Mouse (Mus musculus) adrenal gland, adult 2 months (tissue): ENCODE results near the gene Zbtb4. TPM values are rescaled to one million over a fixed set of nuclear protein-coding genes. Genes with fewer than 3 reads are reported as not detected.
"Not testable (repeated sequence)": the region's sequence is repeated elsewhere in the genome, so short reads cannot be mapped to it uniquely, and the experiment has no call there.

Source experiments
- DNase-seq: peaks from one replicate; pipeline ENCODE4 v3.0.0; 2021
- long read RNA-seq: library from polyadenylated mRNA; stranded (forward); transcript quantifications from one replicate; pipeline ENCODE4 v2.0.0, GENCODE M21; 2021
- polyA plus RNA-seq: library from polyadenylated mRNA; depleted of rRNA; stranded (reverse); fragments of >200 nt; gene quantifications from 2 replicates; pipeline ENCODE4 v1.2.3, GENCODE M21; 2012; rRNA removed
- total RNA-seq, 2 experiments: library from RNA; stranded (reverse); gene quantifications; 2 replicates each; pipeline ENCODE4 v1.2.3; 2021

Zbtb4 gene
- total RNA-seq (10 to 100 TPM; 47.3 to 74.8 TPM), polyA plus RNA-seq (66.0 and 73.6 TPM in 2 replicates)
- long read RNA-seq, full-length matches to known transcripts: 2 of 16 reads
- long read RNA-seq, partial matches to known transcripts: 2 of 16 reads
- long read RNA-seq, other reads (novel, unspliced or antisense): 12 of 16 reads

DNA sequence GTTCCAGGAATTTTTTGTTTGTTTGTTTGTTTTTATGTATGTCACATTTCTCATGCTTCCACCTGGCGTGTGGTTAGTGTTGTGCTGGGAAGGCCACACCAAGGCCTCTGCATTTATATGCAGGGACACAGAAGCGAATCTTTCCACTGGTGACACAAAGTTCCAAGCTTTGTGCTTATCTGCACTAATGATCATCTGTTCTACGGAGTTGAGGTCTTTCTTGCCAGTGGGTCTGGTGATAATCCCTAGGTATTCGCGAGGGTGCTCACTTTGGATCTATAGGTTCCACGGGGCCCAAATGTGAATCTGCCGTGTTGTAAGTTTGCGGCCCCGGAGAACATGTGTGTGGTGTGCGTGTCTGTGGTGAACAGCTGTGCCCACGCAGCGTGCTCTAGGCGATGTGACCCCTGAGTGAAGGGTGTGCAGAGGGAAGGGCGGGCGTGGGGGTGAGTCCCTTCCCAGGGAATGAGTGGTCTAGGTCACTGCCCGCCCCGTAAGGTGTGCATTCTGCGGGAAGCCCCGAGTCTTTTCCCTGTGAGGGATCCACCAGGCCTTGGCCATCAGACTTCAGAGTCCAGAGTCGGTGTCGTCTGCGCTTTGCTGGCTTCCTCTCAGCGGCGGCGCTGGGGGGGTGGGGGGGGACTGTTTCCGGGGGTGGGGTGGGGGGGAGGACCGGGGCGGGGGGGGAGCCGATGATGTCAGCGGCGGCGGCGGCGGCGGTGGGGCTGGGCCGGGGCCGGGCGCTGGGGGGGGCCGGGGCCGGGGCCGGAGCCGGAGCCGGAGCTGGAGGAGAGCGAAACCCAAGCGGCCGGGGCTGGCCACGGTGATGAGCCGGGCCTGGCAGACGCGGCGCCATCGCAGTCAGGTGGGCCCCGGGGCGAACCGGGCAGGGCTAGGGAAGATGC, at the start of gene Zbtb4:
Gene Zbtb4 (plus strand): TSS at position 692 of the 905 bp plus-strand sequence.
- DNase-seq: peak; percentile 71

DNA sequence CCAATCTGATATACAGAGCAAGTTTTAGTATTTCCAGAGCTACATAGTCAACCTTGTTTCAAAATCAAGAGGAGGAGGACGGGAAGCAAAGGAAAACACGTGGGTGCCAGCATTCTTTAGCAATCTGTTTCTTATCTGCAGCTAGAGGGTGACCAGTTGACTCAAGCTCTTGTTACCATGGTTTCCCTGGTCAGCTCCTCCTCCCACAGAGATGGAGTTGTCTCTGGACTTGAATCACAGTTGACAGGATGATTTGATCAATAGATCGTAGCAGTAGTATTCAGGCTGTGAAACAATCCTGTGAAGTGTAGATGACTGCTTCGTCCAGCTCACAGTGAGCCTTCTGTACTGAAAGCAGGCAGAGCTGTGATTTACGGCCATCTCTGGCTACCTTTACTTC, 49.8 kb upstream of the Zbtb4 start:
- peak; percentile 83 for DNase-seq

DNA sequence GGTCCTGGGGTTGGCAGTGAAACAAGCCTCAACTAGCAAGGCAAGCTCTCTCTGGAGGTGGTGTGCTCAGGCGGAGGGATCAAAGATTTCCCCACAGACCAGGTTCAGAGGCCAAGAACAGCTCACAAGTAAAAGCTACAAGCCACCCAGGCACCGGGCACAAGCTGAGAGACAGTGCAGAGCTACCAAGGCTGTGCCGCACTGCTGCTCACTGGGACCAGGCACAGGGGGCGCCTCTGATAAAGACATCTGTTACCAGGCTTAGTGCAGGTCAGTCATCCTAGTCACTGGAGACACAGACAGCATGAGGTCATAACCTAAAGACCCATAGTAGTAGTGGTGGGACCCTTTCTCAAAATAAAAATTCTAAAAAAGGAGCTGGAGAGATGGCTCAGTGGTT, 48.8 kb upstream of the Zbtb4 start:
- no peak for DNase-seq

DNA sequence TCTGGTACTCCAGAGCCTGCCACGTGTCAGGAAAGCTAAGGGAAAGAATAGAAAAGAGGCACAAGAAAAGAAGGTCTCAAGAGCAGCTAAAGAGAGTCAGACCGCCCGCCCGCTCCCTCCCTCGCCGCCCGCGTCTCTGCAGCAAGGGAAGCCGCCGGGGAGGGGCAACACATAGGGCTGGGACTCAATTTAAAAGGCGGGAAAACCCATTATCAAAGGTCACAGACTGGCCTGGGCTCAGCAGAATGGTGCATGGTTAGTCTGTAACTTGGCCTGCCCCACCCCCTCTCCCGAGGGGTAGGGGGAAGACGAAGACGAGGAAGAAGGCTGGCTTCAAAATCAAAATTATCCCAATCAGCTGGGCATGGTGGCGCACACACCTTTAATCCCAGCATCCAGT, 47.1 kb upstream of the Zbtb4 start:
- DNase-seq: no peak

DNA sequence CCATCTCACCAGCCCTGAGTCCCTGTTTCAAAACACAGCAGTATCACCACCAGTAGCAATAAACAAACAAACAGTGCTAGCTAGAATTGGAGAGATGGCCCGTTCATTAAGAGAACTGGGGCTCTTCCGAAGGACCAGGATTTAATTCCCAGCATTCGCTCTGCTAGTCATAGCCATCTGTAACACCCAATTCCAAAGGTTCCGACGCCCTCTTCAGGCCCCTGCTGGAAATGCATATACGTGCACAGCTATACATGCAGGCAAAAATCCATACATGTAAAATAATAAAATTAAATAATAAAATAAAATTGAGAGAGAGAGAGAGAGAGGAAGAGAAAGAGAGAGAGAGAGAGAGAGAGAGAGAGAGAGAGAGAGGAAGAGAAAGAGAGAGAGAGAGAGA, 46.3 kb upstream of the Zbtb4 start:
- no peak for DNase-seq

DNA sequence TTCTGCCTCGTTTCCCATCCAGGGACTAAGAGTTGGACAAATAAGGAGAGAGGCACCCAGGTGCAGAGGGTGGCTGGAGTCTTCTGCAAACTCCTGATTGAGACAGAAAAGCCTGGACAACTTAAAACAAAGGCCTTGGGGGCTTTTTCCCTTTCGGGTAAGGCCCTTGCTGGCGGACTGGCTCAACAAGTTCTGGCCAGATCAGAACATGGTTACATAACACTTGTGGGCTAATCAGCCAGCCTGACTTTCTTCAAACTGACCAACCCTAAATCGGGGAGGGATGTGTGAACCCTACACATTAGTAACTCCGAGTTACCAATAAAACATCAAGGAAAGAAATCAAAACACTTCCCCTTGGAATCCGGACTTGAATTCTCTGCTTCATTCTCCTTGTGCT, 44.9 kb upstream of the Zbtb4 start:
- peak; percentile 35 for DNase-seq

DNA sequence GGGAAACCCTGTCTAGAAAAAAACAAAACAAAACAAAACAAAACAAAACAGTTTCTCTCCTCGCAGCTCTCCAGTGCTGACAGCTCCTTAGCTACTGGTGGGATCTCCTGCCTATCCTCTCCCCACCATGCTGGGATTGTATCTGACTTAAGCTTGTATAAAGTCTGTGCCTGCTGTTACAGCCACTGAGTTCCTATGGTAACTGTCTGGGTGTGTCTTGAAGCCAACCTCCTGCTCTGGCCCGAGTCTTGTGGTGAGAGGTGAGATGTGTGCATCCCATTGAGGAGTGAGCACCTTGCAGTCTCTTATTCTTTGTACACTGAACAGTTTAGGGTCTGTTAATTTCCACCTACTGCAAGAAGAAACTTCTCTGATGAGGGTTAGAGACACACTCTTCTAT, 42.6 kb upstream of the Zbtb4 start:
- no peak for DNase-seq

DNA sequence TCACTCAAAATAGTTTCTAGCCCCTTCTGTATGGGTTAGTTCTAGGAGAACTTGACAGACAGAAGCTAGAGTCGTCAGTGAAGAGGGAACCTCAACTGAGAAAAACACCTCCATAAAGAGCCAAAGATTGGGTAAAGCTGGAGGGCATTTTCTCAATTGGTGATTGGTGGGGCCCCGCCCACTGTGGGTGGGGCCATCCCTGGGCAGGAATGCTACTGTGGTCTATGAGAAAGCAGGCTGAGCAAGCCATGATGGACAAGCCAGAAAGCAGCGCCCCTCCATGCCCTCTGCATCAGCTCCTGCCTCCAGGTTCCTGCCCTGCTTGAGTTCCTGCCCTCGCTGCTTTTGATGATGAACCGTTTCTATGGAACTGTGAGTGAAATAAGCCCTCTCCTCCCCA, 39.8 kb upstream of the Zbtb4 start:
- DNase-seq: no peak

DNA sequence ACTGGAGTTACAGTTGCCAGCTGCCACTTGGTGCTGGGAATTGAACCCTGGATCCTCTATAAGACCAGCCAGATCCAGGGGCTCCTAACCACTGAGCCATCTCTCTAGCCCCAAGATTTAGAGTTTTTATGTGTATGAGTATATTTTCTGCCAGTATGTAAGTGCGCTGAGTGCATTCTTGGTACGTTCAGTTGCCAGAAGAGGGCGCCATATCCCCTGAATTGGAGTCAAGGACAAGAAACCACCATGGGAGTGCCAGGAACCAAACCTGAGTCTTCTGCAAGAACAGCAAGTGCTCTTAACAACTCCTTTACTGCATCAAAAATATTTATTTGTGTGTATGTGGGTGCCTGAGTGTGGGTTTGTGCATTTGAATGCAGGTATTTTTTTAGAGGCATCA, 36.6 kb upstream of the Zbtb4 start:
- peak; percentile 60 for DNase-seq

DNA sequence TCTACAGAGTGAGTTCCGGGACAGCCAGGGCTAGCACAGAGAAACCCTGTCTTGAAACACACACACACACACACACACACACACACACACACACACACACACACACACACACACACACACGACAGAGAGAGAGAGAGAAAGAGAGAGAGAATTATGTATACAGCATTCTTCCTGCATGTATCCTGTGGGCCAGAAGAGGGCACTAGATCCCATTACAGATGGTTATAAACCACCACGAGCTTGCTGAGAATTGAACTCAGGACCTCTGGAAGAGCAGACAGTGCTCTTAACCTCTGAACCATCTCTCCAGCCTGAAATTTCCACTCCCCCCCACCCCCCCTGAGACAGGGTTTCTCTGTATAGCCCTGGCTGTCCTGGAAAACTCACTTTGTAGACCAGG, 34.3 kb upstream of the Zbtb4 start:
- DNase-seq: not testable (repeated sequence)

DNA sequence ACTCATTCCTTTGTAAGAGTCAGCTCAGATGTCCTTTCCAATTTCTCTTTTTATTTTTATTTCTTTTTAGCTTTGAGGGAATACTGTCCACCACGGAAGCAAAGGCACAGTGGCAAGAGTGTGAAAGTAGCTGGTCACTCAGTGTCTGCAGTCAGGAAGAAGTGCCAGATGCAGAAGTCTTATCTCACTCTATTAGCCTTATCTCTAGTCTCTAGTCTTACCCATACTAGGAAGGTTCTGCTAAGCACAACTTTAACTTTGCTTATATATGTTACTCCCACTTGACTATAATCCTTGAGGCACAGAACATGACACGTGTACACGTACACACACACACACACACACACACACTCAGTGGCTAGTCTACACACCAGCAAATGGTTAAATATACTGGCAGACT, 14.1 kb upstream of the Zbtb4 start:
- DNase-seq: no peak

DNA sequence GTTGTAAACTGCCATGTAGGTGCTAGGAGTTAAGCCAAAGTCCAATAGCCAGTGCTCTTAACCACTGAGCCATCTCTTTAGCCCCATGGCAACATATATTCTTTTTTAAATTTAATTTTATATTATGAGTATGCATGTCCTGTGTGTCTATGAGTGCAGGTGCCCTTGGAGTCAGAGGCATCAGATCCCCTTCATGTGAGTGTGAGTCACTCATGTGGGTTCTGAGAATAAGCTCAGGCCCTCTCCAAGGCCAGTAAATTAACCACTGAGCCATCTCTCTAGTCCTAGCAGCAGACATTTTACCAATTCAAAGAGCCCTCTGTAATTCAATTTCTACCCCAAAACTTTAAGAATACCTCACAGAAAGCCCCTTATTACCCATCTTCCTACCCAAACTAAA, 13.0 kb upstream of the Zbtb4 start:
- DNase-seq: peak; percentile 66

DNA sequence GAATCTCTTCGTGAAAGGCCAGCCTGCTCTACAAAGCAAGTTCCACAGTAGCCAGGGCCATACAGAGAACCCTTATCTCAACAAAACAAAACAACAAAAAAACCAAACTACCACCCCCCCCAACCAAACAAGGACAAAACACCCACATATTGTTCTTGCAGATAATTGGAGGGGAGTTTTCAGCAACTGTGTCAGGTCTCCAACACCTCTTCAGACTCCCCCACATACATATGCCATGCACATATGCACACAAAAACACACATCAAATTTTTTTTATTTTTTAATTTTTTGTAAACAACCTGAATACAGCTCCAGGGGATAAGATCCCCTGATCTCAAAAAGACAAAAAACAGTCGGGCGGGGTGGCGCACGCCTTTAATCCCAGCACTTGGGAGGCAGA, 11.5 kb upstream of the Zbtb4 start:
- DNase-seq: no peak

DNA sequence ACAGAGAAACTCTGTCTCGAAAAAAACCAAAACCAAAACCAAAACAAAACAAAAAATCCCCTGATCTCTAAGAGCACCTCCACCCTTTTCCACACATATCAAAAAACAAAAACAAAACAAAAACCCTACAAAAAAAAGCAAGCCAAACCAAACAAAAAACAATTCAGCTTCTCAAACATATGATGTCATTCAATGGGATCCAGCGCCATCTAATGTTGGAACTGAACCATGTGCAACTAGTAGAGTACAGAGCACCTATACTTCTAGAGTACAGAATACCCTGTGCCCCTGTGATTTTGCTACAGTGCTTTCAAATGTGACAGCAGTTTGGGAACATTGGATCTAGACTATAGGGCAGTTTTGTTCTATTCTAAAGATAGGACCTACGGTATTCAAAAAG, 11.0 kb upstream of the Zbtb4 start:
- DNase-seq: no peak

DNA sequence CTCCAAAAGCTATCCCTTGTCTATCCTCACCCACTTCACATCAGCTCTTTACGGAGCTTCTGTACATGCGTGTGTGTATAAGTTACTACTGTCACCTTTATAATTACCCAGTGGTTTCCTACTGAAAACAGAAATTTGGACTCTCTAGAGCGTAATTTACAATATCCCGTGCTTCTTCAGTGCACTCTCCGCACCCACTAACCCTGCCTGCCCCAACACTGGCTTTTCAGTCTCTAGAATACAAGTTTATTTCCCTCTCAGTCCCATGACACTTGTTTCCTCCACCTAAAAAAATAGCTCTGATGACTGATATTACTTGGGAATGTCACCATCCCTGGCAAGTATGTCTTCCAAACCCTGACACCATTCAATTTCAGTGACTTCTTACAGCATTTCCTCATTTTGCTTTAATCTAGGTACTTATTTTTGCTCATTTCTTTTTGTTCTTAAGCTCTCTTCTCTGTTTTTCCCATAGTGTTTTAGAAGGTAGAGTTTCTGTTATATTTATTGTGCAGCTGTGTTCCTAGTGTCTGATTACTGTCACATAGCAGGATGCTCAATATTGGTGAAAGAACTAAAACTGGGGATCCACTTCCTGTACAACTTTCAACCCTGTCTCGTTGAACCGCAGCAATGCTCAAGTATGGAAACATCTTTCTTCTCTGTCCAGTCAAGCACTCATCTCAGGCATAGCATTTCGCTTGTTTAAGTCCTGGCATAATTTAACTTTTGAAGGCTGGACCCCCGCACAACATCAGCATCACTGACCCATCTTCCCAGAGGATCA, 8.2 kb upstream of the Zbtb4 start:
- DNase-seq: no peak

DNA sequence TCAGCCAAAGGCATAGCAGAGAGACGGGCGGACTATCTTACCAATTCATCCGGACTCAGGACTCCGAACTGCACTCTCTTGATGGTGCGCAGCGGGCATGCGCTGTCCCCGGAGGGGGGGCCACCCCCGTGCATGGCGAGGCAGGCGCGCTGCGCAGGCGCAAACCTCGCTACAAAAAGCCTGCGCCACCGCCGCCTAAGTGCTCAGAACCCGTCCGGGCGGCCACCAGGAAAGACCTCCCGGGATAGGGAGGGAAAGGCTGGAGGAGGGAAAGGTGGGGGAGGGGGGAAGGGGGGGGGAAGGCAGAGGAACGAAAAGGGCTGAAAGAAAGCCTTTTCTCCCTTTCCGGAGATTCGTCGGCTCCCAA, 7.6 kb upstream of the Zbtb4 start:
- DNase-seq: peak; percentile 99

DNA sequence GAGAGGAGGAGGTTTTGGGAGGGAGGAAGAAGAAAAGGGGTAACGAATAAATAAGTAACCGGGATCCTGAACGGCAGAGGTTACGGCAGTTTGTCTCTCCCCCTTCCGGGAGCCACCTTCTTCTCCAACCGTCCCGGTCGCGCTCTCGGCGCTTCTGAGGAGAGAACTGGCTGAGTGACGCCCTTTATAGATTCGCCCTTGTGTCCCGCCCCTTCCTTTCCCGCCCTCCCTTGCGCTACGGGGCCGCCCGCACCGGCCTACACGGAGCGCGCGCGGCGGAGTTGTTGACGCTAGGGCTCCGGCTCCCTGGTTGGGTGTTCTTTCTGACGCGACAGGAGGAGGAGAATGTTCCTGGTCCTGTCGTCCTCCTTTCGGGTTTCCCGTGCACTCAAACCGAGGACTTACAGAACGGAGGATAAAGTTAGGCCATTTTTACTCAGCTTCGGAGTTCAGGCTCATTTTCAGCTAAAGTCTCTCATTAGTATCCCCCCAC, 7.2 kb upstream of the Zbtb4 start, which contains the start of gene Polr2a:
Gene Polr2a (minus strand): TSS at position 160 of the 493 bp plus-strand sequence.
- peak; percentile 98 for DNase-seq

DNA sequence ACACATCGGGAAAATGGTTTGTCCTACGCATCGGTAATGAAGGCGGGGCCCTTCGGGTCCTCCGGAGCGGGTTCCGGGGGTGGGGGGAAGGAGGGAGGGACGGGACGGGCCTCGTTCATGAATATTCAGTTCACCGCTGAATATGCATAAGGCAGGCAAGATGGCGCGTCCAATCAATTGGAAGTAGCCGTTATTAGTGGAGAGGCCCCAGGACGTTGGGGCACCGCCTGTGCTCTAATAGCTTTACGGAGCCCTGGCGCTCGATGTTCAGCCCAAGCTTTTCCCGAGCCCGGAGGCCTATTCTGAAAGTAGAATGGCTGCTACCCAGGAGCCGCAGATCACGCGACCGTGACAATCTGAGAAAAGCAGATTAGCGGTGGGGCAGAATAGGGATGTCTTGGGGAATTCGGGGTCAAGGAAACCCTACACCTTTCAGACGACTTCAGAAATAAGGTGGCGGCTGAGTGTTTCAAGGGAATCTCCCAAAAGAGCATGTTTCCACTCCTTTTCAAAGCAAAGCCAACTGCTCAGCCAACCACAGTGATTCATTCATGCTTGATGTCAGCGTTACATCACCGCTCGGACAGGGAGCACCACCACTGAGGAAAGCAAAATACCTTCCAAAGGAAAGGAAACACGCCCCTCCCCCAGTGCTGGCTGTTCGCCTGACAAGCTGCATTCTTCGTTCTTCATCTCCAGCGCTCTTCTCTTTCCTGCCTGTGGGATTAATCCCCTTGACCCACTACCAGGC, 6.6 kb upstream of the Zbtb4 start:
- peak; percentile 92 for DNase-seq

DNA sequence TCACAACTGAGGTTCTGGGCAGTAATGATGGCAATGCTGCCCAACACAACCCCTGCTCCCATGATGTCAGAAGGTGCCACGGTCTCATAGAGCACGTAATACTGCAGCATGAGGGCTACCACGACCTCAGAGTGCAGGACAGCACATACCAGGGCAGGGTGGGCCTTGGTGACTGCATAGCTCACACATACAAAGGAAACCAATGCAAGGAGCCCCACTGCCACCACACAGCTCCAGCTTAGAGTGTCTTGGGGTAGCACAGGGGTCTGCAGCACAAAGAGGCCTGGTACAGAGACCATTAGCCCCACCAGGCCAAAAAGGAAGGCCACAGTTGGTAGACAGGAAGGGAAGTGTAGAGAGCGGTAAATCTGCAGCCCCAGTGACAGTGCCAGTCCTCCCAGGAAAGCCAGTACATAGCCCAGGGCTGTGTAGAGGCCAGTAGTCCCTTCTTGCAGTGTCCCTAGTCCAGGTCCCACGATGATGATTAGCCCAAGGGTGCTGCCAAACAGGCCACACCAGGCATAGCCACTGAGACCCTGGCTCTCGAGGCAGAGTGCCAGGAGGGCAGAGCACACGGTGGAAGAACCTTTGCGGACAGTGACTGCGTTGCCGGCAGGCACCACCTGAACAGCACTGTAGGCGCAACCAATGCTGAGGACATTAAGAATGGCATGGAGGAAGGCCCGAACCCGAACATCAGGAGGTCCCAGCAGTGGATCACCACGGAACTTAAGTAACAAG, 5.4 kb upstream of the Zbtb4 start:
- DNase-seq: no peak

DNA sequence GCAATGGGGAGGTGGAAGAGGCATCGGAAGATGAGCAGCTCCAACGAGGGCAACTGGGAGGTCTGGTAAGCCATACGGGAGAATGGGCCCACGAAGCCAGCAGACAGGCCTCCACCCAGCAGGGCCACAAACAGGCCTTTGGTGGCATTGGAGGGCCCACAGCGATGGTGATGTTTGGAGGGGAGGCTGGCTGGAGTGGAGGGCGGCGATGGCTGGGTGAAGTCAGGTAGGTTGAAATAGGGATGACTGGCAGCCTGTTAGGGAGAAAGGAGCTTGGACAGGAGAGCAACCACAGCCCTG, 4.9 kb upstream of the Zbtb4 start:
- no peak for DNase-seq

DNA sequence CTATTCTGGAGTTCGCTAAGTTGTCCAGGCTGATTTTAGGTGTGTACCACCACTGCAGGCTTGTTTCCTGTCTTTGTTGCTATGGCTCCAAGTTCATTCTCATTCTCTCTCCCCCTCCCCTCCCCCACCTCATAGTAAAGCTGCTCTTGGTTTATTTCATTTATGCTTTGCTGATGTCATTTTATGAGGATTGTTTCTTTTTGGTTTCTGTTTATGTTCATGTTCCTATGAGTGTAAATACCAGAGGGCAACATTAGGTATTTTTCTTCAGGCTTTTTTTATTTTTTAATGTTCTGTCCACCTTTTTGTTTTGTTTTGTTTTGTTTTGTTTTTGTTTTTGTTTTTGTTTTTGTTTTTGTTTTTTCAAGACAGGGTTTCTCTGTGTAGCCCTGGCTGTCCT, 3.8 kb upstream of the Zbtb4 start, which contains the start of gene Slc35g3:
Gene Slc35g3 (minus strand): TSS at position 101 of the 400 bp plus-strand sequence.
- no peak for DNase-seq
